Mouse (Mus musculus): Measurements from ENCODE around the gene Vmn1r21.
"Not testable (repeated sequence)": the region's sequence is repeated elsewhere in the genome, so short reads cannot be mapped to it uniquely, and the experiment has no call there.

The Vmn1r21 gene

GRCm38 (mm10) chr6:57850286-57850685, at the start of gene Vmn1r21:
Vmn1r21 (minus strand) TSS chr6:57850343.
- DNase-seq (ENCODE audit: low spot score in 2 of 2) = no peak

GRCm38 (mm10) chr6:57859043-57860042, 9.2 kb upstream of the Vmn1r21 start:
- peak; percentile 33 to 41 for DNase-seq (ENCODE audit: low spot score in 2 of 2)

- not testable (repeated sequence) for DNase-seq (ENCODE audit: low spot score in 2 of 2)
Observed at GRCm38 (mm10) chr6:57851177-57851576, 1.0 kb upstream of the Vmn1r21 start.

DNA sequence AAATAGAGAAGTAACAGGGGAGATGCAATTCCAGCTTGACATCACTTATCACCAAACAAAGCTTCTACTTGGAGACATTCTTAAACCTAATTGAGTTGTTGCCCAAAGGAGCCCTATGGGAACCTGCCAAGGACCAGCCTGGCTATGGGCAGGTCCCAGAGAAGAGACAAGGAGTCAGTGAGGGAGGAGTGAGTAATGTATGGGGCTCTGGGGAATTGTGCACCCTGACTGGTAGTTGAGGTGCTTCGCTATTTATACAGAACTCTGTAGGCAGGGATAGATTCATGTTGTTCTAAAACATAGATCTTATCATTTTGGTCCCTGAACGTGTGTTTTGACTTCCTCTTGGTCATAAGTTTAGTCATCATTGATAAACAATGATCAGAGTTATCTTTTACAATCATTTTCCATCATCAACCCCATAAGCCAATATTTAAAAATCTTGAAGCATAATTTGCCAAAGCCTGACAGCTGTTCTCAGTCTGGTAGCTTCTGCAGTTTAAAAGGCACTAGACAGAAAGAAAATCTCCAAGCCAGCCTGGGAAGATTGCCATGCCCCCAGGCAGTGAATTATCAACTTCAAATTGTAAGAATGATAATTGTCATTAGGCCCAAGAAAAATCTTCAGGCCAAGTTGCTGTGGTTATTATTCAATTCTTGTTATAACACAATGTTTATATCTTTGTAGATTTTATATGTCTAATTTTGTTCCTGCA, 10.3 kb downstream of the Vmn1r21 start:
- no peak for DNase-seq (ENCODE audit: low spot score in 2 of 2)

DNA sequence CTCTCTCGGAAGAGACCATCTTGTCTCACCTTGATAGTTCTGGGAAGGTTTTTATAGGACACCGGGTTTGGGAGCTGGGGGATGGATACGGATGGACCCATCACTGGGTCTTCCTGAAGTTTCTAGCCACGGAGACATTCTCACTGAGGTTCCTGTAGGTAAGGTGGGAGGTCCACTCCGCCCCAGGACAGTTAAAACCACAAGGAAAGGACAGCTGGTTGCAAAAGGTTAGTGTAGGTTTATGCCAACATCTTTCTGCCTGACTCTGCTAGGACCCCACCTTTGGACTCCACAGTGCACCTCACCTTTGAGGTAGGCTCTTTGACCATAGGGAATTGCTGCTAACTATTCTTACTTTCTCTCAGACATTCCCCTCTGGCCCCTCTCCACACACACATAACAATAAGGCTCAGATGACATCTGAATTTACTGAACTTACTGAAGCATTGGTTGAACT, 24.9 kb downstream of the Vmn1r21 start:
- DNase-seq (ENCODE audit: low spot score in 2 of 2) = no peak

DNA sequence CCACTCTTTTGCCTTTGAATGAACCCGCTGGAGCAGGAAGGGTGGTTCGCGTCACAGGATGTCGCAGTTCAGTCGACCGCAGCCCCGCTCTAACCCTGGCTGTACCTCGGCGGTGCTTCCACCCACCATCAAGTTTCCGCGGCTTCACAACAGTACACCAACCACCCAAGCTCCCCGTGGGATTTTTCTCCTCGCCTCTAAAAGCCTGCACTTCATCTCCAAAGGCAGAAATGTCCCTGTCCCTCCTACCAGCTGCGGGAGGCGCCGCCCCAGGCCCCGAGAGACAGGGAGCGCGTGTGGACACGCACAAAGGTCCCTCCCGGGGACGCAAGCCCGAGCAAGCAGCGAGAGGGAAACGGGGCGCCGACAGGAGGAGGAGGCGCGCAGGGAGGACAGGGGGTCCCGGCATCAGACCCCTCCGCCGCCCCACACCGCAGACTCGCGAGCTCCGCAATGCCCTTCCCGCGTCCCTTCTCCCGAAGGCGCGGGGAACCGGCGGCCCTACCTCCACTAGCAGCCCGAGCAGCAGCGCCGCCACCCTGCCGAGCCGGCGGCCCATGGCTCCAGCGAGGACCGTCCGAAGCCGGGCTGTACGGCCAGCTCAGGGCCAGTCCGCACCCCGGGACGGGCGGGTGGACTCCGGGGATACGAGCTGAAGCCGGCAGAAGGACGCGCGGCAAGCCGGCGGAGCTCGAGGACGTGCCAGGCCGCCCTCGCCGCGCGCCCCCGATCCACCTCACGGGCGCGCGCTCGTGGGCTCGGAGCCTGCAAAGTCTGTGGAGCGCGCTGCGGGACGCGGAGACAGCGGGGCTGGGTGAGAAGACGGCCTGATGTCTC, 25.5 kb downstream of the Vmn1r21 start, which contains the start of gene Vopp1:
Gene Vopp1, minus strand, starts transcription at position 738 of the 837 bp plus-strand sequence.
- peak; percentile 70 to 77 for DNase-seq (ENCODE audit: low spot score in 2 of 2)

DNA sequence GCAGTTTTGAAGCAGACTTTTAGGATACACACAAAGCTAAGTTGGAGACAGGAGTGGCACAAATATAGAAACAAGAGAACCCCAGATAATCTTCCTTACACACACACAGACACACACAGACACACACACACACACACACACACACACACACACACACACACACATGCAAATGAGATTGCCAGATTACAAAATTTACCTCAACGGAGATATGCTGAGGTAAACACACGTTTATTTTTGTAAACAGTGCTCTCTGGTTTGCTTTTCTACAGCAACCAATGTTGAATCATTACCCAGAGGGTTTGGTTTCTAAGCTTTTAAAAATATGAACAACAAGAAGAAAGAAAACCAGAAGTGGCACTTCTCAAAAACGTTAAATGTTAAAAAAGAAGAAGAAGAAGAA, 26.7 kb downstream of the Vmn1r21 start:
- no peak for DNase-seq (ENCODE audit: low spot score in 2 of 2)

- DNase-seq (ENCODE audit: low spot score in 2 of 2) = no peak
Observed at GRCm38 (mm10) chr6:57822648-57823410, 27.3 kb downstream of the Vmn1r21 start.

- DNase-seq (ENCODE audit: low spot score in 2 of 2) = peak; percentile 36 to 51
Observed at GRCm38 (mm10) chr6:57814436-57814940, 35.7 kb downstream of the Vmn1r21 start.

- no peak for DNase-seq (ENCODE audit: low spot score in 2 of 2)
Observed at GRCm38 (mm10) chr6:57811748-57812730, 38.1 kb downstream of the Vmn1r21 start.

- DNase-seq (ENCODE audit: low spot score in 2 of 2) = no peak
Observed at GRCm38 (mm10) chr6:57805218-57806069, 44.7 kb downstream of the Vmn1r21 start.

DNA sequence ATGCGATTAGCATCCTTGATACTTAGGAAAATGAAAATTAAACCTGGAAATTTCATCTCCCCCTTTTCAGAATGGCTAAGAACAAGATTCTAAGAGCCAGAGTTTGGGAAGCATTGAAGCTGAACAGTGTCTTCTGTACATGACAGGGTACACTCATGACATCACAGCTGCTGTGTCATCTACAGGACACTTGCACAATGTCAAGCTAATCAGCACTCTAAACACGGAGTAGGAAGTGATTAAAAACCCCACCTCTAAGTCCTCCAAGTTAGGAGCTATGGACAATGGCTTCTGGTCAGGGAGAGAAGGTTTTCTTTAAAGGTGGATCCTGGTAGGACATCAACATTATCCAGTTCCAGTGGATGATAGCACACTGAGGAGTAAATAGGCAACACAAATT, 47.0 kb downstream of the Vmn1r21 start:
- no peak for DNase-seq (ENCODE audit: low spot score in 2 of 2)

DNA sequence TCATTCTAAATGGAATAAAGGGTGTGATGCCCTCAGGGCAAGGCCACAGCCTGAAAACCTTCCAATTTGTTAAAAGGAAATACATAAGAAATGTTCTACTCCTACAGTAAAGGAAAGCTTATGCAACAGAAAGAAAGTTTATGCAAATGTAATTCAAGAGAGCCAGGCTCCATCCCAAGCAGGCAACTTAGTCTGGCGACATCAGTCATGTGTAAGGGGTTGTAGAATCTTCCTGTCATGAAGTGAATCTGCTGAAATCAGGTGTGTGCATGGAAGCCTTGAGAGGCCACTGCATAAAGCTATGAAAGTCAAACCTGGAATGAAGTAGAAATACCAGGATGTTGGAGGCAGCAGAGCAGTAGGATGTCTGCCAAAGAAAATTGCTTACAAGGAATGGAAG, 51.2 kb downstream of the Vmn1r21 start:
- DNase-seq (ENCODE audit: low spot score in 2 of 2) = peak in 1 of 2 experiments; percentile 33

- DNase-seq (ENCODE audit: low spot score in 2 of 2) = no peak
Observed at GRCm38 (mm10) chr6:57796853-57797423, 53.2 kb downstream of the Vmn1r21 start.

DNA sequence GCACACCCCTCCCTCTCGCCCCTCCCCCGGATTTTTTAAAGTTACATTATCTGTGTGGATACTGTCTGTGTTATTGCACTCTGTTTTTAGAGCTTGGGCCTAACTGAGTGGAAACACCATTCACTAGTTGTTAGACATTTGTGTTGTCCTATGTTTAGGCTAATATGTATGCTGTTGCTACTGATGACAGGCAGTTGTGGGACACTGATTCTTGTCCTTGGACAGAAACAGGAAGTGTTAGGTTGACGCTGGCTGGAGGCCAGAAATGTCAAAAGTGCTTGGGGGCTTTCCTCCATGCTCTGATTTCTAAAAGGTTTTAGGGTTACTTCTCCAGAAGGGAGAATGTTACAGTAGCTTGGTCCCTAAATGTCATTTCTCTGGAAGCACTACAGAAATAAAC, 54.3 kb downstream of the Vmn1r21 start:
- DNase-seq (ENCODE audit: low spot score in 2 of 2) = no peak
